Mouse (Mus musculus): ENCODE results near the gene Ptprr.

- TF ChIP-seq CTCF (IDR thresholded peaks at IDR 0.05; ENCODE audit: low read depth, low read length) (no peak), POLR2A (IDR thresholded peaks at IDR 0.05; ENCODE audit: extremely low read depth, insufficient read depth, low read length) (no peak)
These were observed 268.8 kb downstream of the Ptprr start for GRCm38 (mm10) chr10:116286697-116287344.
